Mouse (Mus musculus) kidney, adult 2 months (tissue): ENCODE measurements around the gene Olfr286.

Source experiments
- CTCF ChIP-seq: fragments of 200-500 bp; conservative IDR thresholded peaks from 2 replicates; pipeline ENCODE4 v1.5.1; 2011; ENCODE audit warnings: low read depth, mild to moderate bottlenecking, control low read depth, low read length, moderate library complexity, mixed read lengths; ENCODE audit not compliant: insufficient read depth, insufficient read length
- POLR2A ChIP-seq: fragments of 200-500 bp; IDR thresholded peaks from one replicate; pipeline ENCODE4 v1.6.1; 2011; ENCODE audit warnings: low read depth, low read length, control low read depth

DNA sequence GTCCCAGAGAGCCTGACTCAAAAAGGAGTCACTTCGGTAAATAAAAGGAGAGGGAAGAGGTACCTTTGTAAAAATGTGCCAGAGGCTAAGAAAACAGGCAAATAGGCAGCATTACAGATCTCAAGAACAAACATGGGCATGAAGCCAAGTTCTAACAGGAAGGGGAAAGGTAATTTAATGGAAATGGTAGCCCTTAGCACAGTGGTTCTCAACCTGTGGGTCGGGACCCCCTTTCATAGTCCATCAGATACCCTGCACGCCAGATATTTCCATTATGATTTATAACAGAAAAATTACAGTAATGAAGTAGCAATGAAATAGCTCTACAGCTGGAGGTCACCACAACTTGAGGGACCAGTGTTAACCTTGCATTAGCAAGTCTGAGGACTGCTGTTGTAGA, 56.9 kb downstream of the Olfr286 start:
- no peak for TF ChIP-seq CTCF
- TF ChIP-seq POLR2A, result no peak
